Mouse (Mus musculus): Measurements from ENCODE around the gene Susd1.
A peak's percentile ranks its signal among the peaks of the same experiment; 100 is the strongest.

Gene Susd1

GRCm38 (mm10) chr4:59319136-59319941 lies 119.1 kb downstream of the Susd1 start:
- DNase-seq, result no peak

GRCm38 (mm10) chr4:59318602-59319001 lies 119.8 kb downstream of the Susd1 start:
- DNase-seq, result no peak

- DNase-seq, result no peak
Observed at GRCm38 (mm10) chr4:59315553-59316405, 122.7 kb downstream of the Susd1 start.

GRCm38 (mm10) chr4:59314939-59315552 lies 123.4 kb downstream of the Susd1 start:
- DNase-seq, result no peak

GRCm38 (mm10) chr4:59312945-59313344 lies 125.5 kb downstream of the Susd1 start:
- peak in 1 of 2 experiments; percentile 56 for DNase-seq

GRCm38 (mm10) chr4:59310590-59310989 lies 127.8 kb downstream of the Susd1 start:
- DNase-seq, result no peak

GRCm38 (mm10) chr4:59307841-59308589 lies 130.4 kb downstream of the Susd1 start:
- DNase-seq, result no peak

GRCm38 (mm10) chr4:59302387-59302786 lies 136.0 kb downstream of the Susd1 start:
- DNase-seq, result no peak

- DNase-seq, result no peak
Observed at GRCm38 (mm10) chr4:59301025-59301815, 137.2 kb downstream of the Susd1 start.

- no peak for DNase-seq
Observed at GRCm38 (mm10) chr4:59298719-59299496, 139.5 kb downstream of the Susd1 start.

- no peak for DNase-seq
Observed at GRCm38 (mm10) chr4:59295127-59295526, 143.3 kb downstream of the Susd1 start.

GRCm38 (mm10) chr4:59294661-59295060 lies 143.8 kb downstream of the Susd1 start:
- no peak for DNase-seq

GRCm38 (mm10) chr4:59291914-59292718 lies 146.3 kb downstream of the Susd1 start:
- DNase-seq, result peak; percentile 38 to 70

- DNase-seq, result no peak
Observed at GRCm38 (mm10) chr4:59290972-59291576, 147.4 kb downstream of the Susd1 start.

- no peak for DNase-seq
Observed at GRCm38 (mm10) chr4:59287103-59287502, 151.3 kb downstream of the Susd1 start.

- DNase-seq, result peak; percentile 34 to 55
Observed at GRCm38 (mm10) chr4:59286351-59286750, 152.1 kb downstream of the Susd1 start.

GRCm38 (mm10) chr4:59282699-59283487 lies 155.5 kb downstream of the Susd1 start:
- peak; percentile 46 to 74 for DNase-seq

GRCm38 (mm10) chr4:59282137-59282536 lies 156.3 kb downstream of the Susd1 start:
- no peak for DNase-seq

- DNase-seq, result no peak
Observed at GRCm38 (mm10) chr4:59280876-59281275, 157.6 kb downstream of the Susd1 start.

Data from lung, postnatal 4 days (tissue).